Mouse (Mus musculus): Measurements from ENCODE around the gene Gm3696. TPM values are rescaled to one million over a fixed set of nuclear protein-coding genes. Genes with fewer than 3 reads are reported as not detected.
"Not testable (repeated sequence)": the region's sequence is repeated elsewhere in the genome, so short reads cannot be mapped to it uniquely, and the experiment has no call there.

The Gm3696 gene
- 1 to 10 TPM; 5.3 to 6.8 TPM for total RNA-seq (2021)

GRCm38 (mm10) chr14:7100521-7100920 is at the start of gene Gm3696:
Gene Gm3696, minus strand, starts transcription at chr14:7100621.
- intact Hi-C loops (cut with DNase I); DNase-seq (ENCODE audit: extremely low spot score in 1 of 2, low spot score in 2 of 2): not testable (repeated sequence)

- intact Hi-C loops (cut with DNase I); DNase-seq (ENCODE audit: extremely low spot score in 1 of 2, low spot score in 2 of 2): not testable (repeated sequence)
Measured at GRCm38 (mm10) chr14:7125312-7125711, 24.9 kb upstream of the Gm3696 start, which contains the start of gene Gm6676. Gene Gm6676, minus strand, starts transcription at chr14:7125412.

DNA sequence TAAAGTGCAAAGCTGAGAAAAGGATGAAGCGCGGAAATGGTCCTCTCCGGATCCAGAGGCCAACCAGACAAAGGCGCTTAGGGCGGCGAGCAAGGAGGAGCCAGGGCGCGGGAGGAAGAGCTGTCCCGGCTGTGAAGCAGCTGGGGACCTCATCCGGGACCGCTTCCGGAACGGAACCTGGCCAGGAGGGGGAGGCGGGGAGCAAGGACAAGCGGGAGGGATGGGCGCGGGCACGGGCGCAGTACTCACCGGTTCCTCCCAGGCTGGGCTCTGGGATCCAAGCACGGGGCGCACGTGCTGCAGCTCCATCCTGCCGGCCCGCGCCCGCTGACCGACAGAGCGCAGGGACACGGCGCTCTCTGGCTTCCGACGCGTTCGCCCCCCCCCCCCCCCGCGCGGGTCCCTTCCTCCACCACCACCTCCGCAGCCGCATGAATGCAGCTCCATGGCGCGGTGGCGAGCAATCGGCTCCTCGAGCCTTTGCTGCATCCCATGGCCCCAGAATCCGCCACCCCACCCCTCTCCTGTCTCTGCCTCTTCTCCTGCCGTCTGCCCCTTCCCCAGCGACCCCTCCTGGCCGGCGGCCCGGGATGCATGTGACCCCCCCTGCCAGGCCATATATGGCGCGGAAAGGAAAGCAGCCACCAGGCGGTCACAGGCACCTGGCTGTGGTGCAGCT is 4.8 kb upstream of the Gm3696 start:
- intact Hi-C loops (cut with DNase I), result not testable (repeated sequence)
- DNase-seq (ENCODE audit: extremely low spot score in 1 of 2, low spot score in 2 of 2), result peak; percentile 0 to 31

DNA sequence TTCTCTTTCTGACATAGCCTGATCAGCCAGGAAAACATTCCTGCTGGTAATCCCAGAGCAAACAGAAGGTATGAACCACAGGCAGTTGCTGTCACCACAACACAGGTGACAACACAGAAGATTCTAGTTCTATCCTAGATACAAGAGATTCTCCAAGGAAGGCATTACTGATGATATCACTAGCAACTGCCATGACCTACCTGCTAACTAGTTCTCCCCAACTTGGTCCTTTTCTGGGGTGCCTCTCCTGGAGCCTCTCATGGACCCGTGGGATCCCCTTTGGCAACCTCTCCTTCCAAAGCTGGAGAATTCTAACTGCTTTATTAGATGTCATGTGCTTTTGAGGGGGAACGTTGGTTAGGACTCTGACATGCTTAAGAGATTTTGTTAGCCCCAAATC is 55.6 kb downstream of the Gm3696 start, which contains the start of gene Gm3685:
Gene Gm3685, minus strand, starts transcription at position 101 of the 400 bp plus-strand sequence.
- DNase-seq (ENCODE audit: extremely low spot score in 1 of 2, low spot score in 2 of 2); intact Hi-C loops (cut with DNase I): not testable (repeated sequence)

Other genes starting within 250 kb of the Gm3696 start
- 1 to 10 TPM; 4.3 to 4.5 TPM for gene Gm3667, start 210.7 kb downstream of the Gm3696 start, total RNA-seq (2021)
- not detected for gene Gm6356, start 126.8 kb downstream of the Gm3696 start, total RNA-seq (2021)
- gene Gm10406, start 73.2 kb downstream of the Gm3696 start, total RNA-seq (2021), result 1 to 10 TPM in 1 of 2 experiments, under 1 TPM in 1; 0.84 to 1.5 TPM
- gene Gm3685, start 55.7 kb downstream of the Gm3696 start, total RNA-seq (2021), result not detected
- gene Gm6676, start 24.8 kb upstream of the Gm3696 start, total RNA-seq (2021), result not detected
- 1 to 10 TPM; 1.0 to 1.8 TPM for gene Gm3512, start 73.9 kb upstream of the Gm3696 start, total RNA-seq (2021)
- not detected for gene Gm16434, start 93.9 kb upstream of the Gm3696 start, total RNA-seq (2021)
- gene Gm3727, start 164.1 kb upstream of the Gm3696 start, total RNA-seq (2021), result not detected
- gene Gm3739, start 214.4 kb upstream of the Gm3696 start, total RNA-seq (2021), result 1 to 10 TPM; 1.3 to 2.3 TPM
- gene Gm5797, start 231.8 kb upstream of the Gm3696 start, total RNA-seq (2021), result not detected